Mouse (Mus musculus) frontal cortex, postnatal 36 days (tissue): Measurements from ENCODE around the gene Tspan17.

ENCODE experiments used
- DNase-seq, 2 experiments: peaks; one replicate each; pipeline ENCODE4 v3.0.0; 2022; ENCODE audit warnings: low spot score in 2 of 2

Gene Tspan17

DNA sequence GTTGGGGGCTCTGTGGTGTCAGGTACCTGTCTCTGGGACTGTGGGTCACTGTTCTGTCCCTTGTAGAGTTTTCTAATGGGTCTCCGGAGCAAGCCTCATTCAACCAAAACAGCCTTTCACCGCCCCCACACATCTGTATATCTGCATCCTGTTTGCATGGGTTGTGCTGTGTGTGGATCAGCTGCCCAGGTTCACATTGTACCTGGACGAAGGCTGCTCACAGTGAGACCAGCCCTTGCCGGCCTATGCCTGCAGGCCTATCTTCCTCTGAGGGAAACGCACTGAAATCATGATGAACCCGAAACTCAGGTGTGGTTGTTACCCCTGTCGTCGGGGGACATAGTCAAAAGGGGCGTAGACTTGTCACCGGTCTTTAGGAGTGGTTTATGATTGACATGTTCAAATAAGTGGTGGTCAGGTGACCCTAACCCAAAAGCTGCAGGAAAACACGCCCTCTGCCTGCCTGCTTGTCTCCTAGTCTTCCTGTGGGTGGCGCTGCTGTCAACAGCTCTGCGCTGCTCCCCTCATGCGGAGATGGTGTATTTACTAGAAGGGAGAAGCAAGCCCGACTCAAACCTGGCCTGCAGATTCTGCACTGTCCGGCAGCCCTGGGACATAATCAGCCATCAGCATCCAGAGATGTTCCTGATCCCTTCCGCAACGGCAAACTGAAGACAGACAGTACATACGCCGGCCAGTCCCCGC, 16.1 kb downstream of the Tspan17 start:
- peak in 1 of 2 experiments; percentile 51 for DNase-seq

DNA sequence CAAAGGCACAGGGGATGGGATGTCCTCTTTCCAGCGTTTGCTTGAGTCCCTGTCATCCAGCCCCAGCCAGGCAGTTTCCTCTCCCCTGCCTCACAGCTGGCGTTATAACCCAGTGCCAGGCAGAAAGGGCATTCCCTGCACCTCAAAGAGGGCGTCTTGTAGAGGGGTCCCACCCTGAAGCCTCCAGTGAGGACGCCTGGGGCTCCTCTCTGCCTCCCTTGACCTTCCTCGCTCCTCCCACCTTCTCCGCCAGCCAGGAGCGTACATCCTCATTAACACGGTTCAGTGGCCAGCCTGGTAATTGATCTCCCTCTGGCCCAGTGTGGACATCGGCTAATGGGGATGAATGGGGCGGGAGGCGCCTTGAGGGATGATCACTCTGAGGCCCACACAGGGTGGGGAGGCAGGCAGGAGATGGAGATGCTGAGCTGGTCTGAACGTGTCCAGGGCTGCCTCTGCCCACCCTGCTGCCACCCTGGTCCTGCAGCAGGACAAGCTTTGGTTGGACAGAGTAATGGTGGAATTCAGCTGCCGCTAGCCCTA, 17.3 kb downstream of the Tspan17 start:
- DNase-seq = no peak

DNA sequence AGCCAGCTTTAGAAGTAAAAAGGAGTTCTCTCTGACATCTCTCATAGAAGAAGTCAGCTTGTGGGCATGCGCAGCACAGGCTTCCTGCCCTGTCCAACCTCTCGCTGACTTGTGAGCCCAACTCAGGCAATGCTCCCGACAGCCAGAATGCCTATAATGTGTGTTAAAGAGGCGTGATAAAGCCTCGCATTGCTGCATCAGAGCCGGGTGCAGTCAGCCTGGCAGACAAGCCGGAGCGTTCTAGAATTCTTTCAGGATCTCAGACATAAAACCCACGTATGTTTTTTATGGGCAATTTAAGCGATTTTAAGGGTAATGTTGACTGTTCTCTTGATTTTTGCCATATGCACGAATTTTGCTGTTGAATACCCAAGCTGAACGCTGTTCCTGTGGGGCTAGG, 18.9 kb downstream of the Tspan17 start:
- peak in 1 of 2 experiments; percentile 56 for DNase-seq

DNA sequence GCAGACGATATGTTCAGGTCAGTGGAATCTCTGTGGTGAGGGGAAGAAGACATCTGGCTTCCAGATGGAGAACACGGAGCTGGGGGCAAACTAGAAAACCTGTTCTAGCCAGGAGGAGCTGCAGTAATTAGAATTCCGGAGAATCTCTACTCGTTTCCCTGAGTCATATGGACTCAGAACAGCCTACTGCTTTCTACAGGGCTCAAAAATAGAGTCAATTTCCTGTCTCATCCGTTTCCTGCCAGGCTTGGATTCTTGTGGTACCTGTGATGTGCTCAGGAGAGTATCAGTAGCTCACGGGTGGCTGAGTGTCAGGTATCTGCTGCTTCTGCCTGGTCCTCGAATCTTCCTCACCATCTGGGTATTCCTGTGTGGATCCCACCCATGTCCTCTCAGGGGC, 22.3 kb downstream of the Tspan17 start:
- DNase-seq = peak in 1 of 2 experiments; percentile 36

DNA sequence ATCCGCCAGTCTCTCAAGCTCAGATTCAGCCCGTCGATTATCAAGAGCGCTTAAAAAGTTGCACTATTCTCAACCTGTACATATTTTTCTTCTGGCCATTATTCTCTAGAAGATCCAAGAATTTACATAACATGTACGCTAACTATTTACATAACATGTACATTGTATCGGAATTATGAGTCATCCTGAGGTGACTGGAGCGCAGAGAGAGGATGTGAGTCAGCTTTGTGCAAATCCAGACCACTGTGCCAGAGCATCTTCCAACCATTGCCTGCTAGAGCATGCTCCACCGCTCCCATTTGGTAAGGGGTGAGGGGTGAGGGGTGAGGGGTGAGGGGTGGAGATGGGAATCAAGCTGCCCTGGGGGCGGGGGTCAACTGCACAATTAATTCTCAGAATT, 24.2 kb downstream of the Tspan17 start:
- DNase-seq = no peak

DNA sequence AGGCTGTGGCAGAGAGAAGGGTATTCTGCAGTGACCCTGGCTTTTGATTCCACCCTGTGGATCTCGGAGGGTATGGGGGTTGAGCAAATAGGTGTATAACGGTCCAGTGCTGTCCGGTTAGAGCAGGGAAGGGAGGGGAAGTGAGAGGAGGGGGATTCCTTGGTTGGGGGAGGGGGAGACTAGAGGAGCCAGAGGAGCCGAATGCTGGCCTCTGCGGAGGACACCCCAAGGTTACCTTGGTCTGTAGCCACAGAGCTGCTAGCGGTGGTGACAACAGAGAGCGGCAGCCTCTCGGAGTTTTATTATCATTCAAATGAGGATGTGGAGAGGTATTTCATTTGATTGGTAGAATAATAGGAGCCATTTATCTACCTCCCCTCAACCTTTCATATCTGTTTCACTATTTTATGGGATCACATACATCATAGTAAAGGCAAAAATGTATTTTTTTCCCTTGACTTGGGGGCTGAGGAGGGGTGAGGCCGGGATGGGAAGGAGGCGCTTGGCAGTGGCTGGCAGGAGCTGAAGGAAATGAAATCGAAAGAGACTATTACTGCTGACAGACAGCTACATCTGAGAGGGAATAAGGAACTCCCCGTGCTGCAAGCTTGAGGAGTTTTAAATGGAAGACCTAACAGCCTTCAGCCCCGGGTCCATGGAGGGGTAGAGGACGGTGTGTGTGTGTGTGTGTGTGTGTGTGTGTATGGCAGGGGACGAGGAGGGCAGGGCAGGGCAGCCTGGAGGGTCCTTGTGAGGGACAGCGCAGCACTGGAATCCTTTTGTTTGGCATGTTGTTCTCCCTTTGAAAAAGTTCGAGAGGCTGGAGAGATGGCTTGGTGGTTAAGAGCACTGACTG, 29.4 kb downstream of the Tspan17 start:
- DNase-seq = no peak

DNA sequence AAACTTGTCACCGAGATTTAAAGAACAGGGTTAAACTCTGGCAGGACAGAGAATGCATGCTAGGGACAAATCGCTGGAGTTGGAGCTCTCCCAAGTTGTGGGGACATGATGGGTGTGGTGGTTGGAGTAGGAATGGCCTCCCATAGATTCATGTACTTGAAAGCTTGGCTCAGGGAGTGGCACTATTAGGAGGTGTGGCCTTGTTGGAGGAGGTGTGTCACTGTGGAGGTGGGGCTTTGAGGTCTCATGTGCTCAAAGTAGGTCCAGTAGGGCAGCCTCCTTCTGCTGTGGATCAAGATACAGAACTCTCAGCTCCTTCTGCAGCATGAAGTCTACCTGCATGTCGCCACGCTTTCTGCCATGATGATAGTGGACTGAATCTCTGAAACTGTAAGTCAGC, 31.9 kb downstream of the Tspan17 start:
- no peak for DNase-seq

DNA sequence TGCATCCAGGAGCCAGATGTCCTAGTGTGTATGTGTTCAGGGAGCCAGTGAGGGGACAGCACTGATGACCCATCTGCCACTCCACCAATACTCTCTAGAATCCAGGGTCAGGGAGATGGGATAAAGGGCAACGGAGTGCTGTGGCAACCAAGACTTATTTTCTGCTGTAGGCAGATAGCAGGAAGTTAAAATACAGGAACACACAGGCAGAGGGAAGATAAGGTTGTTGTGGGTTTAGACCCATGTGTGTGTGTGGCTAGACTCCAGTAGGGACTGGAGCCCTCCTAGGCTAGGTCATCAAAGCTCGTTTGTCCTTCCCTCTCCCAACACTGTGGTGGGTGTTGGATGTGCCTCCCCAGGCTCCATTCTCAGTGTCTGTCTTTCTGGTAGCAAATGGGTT, 32.8 kb downstream of the Tspan17 start:
- DNase-seq = no peak

DNA sequence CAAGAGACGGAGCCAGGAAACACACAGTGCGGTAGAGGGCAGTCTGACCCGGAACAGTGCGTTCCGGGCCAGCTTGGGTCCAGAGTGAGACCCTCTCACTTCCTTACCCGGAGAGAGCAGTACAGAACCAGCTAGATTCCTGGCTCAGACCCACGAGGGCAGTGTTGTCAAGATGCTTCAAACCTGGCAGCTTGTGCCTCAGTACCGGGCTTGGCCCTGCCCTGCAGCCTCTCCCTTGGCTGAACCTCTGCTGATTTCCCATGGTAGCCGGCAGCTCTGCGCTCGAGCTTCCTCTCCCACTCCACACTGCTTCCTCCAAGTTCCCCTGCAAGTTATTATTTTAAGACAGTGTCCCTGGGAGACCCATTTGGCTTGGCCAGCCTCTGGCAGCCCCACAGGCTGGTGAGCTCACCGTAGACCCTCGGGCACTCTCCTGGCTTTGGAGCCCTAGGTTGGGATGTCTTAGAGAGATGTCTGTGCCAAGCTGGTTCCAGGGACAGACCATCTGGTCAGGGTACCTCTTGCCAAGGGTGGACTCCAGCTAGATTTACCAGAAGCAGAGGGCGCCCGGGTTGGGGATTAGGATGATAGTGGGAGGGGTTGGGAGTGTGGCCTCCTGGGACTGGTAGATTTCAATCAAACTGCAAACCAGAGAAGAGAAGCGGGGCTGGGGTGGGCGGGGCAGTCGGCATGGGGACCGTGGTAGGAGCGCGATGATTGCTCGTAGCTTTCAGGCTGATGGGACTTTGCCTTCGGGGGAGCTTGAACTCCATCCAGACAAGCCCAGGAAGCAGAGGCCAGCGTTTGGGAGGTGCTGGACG, 35.1 kb downstream of the Tspan17 start:
- DNase-seq = no peak

DNA sequence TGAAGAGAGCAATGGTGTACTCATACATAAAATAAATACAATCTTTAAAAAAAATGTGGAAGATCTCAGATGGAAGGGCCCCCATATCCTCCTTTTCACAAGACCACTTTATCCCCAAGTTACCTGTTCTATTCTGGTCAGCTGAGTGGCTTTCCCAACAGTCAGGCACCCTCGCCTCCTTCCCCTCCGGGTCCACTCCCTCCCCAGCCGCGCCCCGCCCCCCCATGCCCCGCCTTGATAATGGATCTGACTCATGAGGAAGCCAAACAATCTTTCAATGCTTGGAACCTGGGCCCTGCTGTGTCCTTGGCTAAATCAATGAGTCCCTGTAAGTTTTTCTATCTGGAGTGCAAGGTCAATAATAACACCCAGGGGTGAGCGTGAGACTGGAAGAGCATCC, 38.8 kb downstream of the Tspan17 start:
- DNase-seq = no peak

DNA sequence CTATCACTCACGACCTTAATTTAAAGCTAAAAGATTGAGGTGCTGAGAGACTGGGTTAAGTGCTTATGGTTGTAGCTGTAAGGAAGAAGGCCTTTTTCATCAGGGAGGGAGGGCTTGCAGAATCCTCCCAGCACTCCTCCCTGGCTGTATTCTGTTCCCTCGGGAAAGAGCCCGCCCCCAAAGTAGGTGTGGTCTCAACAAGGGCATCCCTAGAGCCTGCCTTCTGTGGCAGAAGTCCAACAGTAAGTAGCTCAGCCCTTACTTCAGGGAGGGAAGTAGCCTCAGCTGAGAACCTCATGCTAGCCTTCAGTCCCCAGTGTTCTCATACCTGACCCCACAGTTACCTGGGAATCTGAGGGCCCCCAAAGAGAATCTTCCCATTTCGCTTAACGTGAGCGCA, 39.3 kb downstream of the Tspan17 start:
- no peak for DNase-seq

DNA sequence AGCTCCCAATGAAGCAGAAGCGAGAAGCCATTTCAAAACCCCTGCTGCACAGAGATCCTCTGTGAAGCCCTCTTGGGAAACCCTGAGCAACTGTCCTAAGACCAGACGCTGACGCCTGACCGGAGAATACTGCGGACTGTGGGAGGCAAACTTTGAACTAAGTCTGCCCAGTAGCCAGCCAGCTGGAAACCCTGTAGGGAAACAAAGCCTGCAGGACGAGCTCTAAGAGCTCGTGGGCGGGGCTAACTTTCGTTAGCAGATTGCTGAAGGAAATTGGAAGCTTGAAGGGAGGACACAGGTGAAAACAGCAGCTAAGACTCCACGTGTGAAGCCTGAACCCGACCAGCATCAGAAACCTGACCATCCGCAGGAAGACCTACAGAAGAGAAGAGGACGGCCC, 40.3 kb downstream of the Tspan17 start:
- DNase-seq = no peak

DNA sequence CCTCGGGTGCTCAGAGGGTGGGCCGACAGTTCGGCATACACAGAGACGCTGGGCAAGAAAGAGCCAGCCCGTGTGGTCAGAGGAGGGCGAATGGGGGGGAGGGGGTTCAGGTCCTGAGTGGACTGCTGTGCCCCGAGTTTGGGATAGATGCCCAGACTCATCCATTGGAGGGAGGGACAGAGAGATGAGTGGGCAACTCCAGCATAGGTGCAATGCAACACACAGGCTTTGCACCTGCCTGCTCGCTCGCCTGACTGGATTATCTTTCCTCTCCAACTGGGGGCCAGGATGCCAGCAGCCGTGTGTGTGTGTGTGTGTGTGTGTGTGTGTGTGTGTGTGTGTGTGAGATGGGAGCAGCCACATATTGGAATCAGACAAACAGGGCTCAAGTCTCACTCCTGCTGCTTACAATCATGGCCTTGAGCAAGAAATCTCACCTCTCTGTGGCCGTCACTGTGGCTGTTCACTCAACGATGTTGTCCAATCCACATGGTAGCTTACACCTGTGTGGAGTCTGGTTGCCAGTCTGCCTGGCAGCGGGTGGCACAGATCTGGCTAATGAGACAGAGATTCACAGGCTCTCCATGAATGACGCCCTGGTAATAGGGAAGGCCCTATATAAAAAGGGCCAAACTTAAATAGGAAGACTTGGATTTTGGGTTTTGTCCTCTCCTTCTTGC, 47.3 kb downstream of the Tspan17 start:
- DNase-seq = no peak

DNA sequence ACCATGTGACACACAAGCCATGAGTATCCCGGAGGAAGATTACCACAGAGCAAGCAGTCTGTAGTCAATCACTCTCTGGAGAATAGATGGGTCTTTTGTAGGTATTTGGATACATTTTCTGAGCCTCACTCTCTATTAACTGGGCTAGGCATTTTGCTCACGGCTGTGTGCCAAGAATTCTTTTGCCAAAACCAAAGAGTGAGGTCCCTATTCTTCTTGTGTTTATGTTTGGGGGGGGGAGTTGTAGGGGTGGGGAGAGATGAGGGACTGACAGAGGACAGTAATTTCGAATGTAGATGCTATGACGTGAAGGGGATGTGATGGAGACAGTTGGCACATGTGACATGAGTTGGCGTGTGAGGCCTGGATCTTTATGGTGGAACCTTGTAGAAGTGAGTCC, 47.9 kb downstream of the Tspan17 start:
- DNase-seq = no peak

DNA sequence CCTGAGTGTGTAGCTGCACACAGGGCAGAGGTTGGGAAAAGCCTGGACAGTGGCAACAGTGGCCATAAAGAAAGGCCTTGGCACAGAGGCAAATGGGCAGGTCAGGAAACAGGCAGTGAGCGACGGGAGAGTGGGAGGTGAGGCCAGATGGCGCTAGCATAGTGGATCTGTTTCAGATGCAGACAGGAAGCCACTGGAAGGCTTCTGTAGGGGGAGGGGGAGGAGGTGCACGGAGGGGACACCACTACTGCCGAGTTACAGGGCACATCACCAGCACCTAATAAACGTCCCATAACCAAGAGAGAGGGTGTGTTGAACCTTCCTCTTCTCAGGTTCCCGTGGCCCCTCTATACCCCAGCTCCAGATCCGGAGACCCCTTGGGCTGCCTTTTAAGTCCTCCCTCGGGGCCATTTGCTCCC, 48.3 kb downstream of the Tspan17 start:
- peak; percentile 44 to 51 for DNase-seq

DNA sequence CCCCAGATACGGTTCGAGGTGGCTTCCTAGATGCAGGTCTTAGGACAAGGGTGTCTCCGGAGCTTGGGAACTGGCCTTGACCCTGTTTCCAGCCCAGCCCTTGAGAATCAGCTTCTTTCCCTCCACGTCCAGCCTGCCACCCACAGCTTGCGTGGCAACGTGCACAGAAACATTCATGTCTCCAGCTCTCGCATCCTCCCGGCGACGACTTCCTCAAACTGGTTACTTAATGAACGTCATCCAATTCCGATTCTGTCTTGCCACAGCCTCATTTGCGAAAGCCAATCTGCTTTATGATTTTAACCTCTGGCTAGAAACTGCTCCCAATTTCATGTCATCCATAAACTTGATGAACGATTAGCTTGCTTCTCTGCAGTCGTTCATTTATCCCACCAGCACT, 49.4 kb downstream of the Tspan17 start:
- peak; percentile 9 to 17 for DNase-seq

DNA sequence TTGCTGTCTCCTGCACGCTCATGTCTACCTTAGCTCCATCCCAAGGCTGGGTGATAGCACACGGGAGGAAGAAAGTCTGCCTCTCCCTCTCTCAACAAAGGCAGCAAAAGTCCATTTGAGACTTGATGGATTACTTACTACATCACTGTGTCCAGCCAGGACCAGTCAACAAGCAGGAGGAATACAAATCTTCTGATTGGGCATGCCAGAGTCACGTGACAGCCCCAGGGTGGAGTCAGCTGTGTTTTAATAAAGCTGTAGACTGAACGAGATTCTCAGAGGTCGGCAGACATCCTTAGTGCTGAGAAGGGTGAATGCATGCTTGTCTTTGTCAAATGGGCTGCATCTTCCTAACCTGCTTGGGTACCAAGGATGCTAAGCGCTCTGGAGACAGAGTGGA, 50.0 kb downstream of the Tspan17 start:
- no peak for DNase-seq

DNA sequence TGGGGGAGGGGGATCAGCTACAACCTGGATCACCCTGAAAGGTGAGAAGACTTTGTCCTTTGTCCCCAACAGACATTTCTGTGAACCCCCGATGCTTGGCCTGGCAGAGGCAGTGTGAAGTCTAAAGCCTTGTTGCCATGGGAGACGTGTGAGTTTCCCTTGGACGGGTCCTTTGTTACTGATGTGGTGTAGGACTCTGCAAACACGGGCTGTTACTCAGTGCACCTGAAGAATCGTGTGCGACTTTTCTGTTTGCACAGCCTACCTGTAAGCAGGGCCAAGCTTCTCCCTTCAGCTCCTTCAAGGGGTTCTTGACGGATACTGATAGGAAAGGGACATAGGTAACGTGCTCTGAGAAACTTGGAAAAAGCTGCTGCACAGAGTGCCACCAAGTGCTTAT, 55.4 kb downstream of the Tspan17 start:
- no peak for DNase-seq
